Mouse (Mus musculus) kidney, postnatal 36 days (tissue): ENCODE measurements around the gene Lrrc23.
"Not testable (repeated sequence)": the region's sequence is repeated elsewhere in the genome, so short reads cannot be mapped to it uniquely, and the experiment has no call there.

Experiments
- DNase-seq, 2 experiments: peaks; one replicate each; pipeline ENCODE4 v3.0.0; 2021 to 2022; ENCODE audit warnings: mixed read lengths in 2 of 2

The Lrrc23 gene

GRCm38 (mm10) chr6:124807366-124807765, 27.8 kb upstream of the Lrrc23 start:
- DNase-seq, result no peak

- no peak for DNase-seq
These were observed 27.1 kb upstream of the Lrrc23 start for GRCm38 (mm10) chr6:124806446-124807140.

- peak; percentile 99 for DNase-seq
These were observed 26.1 kb upstream of the Lrrc23 start for GRCm38 (mm10) chr6:124805341-124806321.

- DNase-seq, result no peak
These were observed 24.8 kb upstream of the Lrrc23 start for GRCm38 (mm10) chr6:124804341-124804740.

GRCm38 (mm10) chr6:124803691-124804090, 24.2 kb upstream of the Lrrc23 start:
- not testable (repeated sequence) for DNase-seq

- no peak for DNase-seq
These were observed 23.5 kb upstream of the Lrrc23 start for GRCm38 (mm10) chr6:124803061-124803460.

GRCm38 (mm10) chr6:124802400-124802799, 22.9 kb upstream of the Lrrc23 start:
- not testable (repeated sequence) for DNase-seq

GRCm38 (mm10) chr6:124796200-124796599, 16.7 kb upstream of the Lrrc23 start:
- no peak for DNase-seq

GRCm38 (mm10) chr6:124795781-124796180, 16.3 kb upstream of the Lrrc23 start:
- DNase-seq, result peak; percentile 62 to 79

GRCm38 (mm10) chr6:124791911-124792310, 12.4 kb upstream of the Lrrc23 start:
- DNase-seq, result peak; percentile 58 to 63

- no peak for DNase-seq
These were observed 10.6 kb upstream of the Lrrc23 start for GRCm38 (mm10) chr6:124790121-124790520.

- no peak for DNase-seq
These were observed 10.0 kb upstream of the Lrrc23 start for GRCm38 (mm10) chr6:124789519-124789918.

- no peak for DNase-seq
These were observed 8.2 kb upstream of the Lrrc23 start for GRCm38 (mm10) chr6:124787722-124788121.

- peak; percentile 50 to 63 for DNase-seq
These were observed 7.4 kb upstream of the Lrrc23 start for GRCm38 (mm10) chr6:124786756-124787420.

GRCm38 (mm10) chr6:124782436-124782835, 2.9 kb upstream of the Lrrc23 start:
- DNase-seq, result peak in 1 of 2 experiments; percentile 66

- no peak for DNase-seq
These were observed 1.4 kb upstream of the Lrrc23 start for GRCm38 (mm10) chr6:124780917-124781316.

- peak in 1 of 2 experiments; percentile 60 for DNase-seq
These were observed 473 bp upstream of the Lrrc23 start for GRCm38 (mm10) chr6:124779984-124780416.

GRCm38 (mm10) chr6:124770511-124770910, 9.0 kb downstream of the Lrrc23 start:
- no peak for DNase-seq

GRCm38 (mm10) chr6:124770013-124770412, 9.5 kb downstream of the Lrrc23 start:
- DNase-seq, result no peak

- peak in 1 of 2 experiments; percentile 48 for DNase-seq
These were observed 10.3 kb downstream of the Lrrc23 start, which contains the start of gene Eno2 for GRCm38 (mm10) chr6:124769101-124769765. Eno2 (minus strand) TSS chr6:124769673.

GRCm38 (mm10) chr6:124768704-124769044, 10.9 kb downstream of the Lrrc23 start:
- no peak for DNase-seq

GRCm38 (mm10) chr6:124767920-124768703, 11.4 kb downstream of the Lrrc23 start:
- DNase-seq, result no peak
